Mouse (Mus musculus) thymus, adult 2 months (tissue): Measurements from ENCODE around the gene Tnp2.

ENCODE experiments used
- CTCF ChIP-seq: fragments of 200-500 bp; IDR thresholded peaks from 2 replicates; pipeline ENCODE4 v1.5.1; 2012; ENCODE audit warnings: mild to moderate bottlenecking, control low read depth, low read length, moderate library complexity, borderline replicate concordance; ENCODE audit not compliant: control insufficient read depth, poor library complexity, insufficient read depth; ENCODE audit errors: extremely low read depth
- POLR2A ChIP-seq: fragments of 200-500 bp; IDR thresholded peaks from 2 replicates; pipeline ENCODE4 v1.6.1; 2012; ENCODE audit warnings: mild to moderate bottlenecking, low read length, control low read depth, moderate library complexity; ENCODE audit not compliant: control insufficient read depth, poor library complexity, insufficient read depth; ENCODE audit errors: extremely low read depth

DNA sequence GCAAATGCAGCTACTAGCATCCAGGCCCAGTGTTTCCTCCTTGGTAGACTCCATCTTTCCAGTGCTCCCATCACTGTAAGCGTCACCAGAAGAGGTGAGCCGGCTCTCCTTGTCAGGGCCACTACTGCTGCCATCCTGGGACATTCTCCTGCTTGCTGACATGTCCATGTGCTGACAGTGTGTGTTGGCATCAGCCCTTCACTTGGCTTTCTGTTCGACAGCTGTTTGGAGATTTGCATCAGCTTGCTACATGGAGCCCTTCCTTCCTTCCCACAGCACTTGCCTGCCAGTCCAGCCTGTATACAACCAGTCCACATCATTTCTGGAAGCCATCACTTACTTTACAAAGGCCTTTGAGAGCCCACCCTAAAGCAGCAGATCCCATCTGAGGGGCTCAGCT is 49.6 kb downstream of the Tnp2 start:
- no peak for TF ChIP-seq POLR2A
- TF ChIP-seq CTCF = no peak
